Mouse (Mus musculus): ENCODE data around the gene Arl4d. TPM values are rescaled to one million over a fixed set of nuclear protein-coding genes. Genes with fewer than 3 reads are reported as not detected.
"Not testable (repeated sequence)": the region's sequence is repeated elsewhere in the genome, so short reads cannot be mapped to it uniquely, and the experiment has no call there.

Arl4d gene
- polyA plus RNA-seq, 1 experiment from 2014 or later, result 10.0 TPM

- Histone ChIP-seq H3K4me1 (replicated peaks; ENCODE audit: control insufficient read depth, insufficient read depth) (no peaks in the 10 kb centered on the region), H3K27me3 (ENCODE audit: control insufficient read depth, insufficient read depth, low read length) (no peaks in the 10 kb centered on the region), H3K36me3 (ENCODE audit: control insufficient read depth, insufficient read depth, low read length) (0 out of 2 replicates have a peak, but pooled peaks cover 5% of the 10 kb centered on the region), H3K4me2 (replicated peaks; ENCODE audit: low read depth) (no peak overlapping the region), H3K9me3 (ENCODE audit: control insufficient read depth, low read length) (no peaks in the 10 kb centered on the region), H3K9ac (ENCODE audit: low read length) (no peak overlapping the region), H3K4me3 (ENCODE audit: low read depth, low read length) (no peak overlapping the region), H3K27ac (replicated peaks) (no peak overlapping the region)
- no peak for ATAC-seq (ENCODE audit: low FRiP score, low TSS enrichment)
- no peak for DNase-seq (ENCODE audit: low spot score)
- 92% methylated on average over 4 of the region's 4 CpGs for WGBS
- TF ChIP-seq CTCF (IDR thresholded peaks at IDR 0.05; ENCODE audit: low read depth), result no peak
- TF ChIP-seq EP300 (optimal IDR thresholded peaks at IDR 0.05), result no peak
These were observed 25.6 kb upstream of the Arl4d start for GRCm38 (mm10) chr11:101639761-101640160.

- ATAC-seq (ENCODE audit: low FRiP score, low TSS enrichment) (peak; percentile 70), DNase-seq (ENCODE audit: low spot score) (peak; percentile 71)
- H3K4me2 ChIP-seq (replicated peaks; ENCODE audit: low read depth), result peak overlapping the region; percentile 48
- WGBS, result 4% methylated on average over 52 of the region's 53 CpGs
- H3K9ac ChIP-seq (ENCODE audit: low read length), result 0 out of 2 replicates have a peak overlapping the region, but pooled peaks have one; percentile 45
- H3K9me3 ChIP-seq (ENCODE audit: control insufficient read depth, low read length); H3K4me1 ChIP-seq (replicated peaks; ENCODE audit: control insufficient read depth, insufficient read depth); H3K27me3 ChIP-seq (ENCODE audit: control insufficient read depth, insufficient read depth, low read length); H3K36me3 ChIP-seq (ENCODE audit: control insufficient read depth, insufficient read depth, low read length): not testable (repeated sequence)
- H3K27ac ChIP-seq (replicated peaks), result peak overlapping the region; percentile 40; the same call in 1 of the 2 replicates
- TF ChIP-seq CTCF (IDR thresholded peaks at IDR 0.05; ENCODE audit: low read depth), result peak; percentile 29; the same call in 1 of the 2 replicates
- H3K4me3 ChIP-seq (ENCODE audit: low read depth, low read length), result peak overlapping the region; percentile 26
These were observed 24.3 kb upstream of the Arl4d start for GRCm38 (mm10) chr11:101640857-101641709.

- 0 out of 2 replicates have a peak overlapping the region, but pooled peaks have one; percentile 43 for H3K9ac ChIP-seq (ENCODE audit: low read length)
- H3K27me3 ChIP-seq (ENCODE audit: control insufficient read depth, insufficient read depth, low read length); H3K4me1 ChIP-seq (replicated peaks; ENCODE audit: control insufficient read depth, insufficient read depth); H3K36me3 ChIP-seq (ENCODE audit: control insufficient read depth, insufficient read depth, low read length); H3K4me3 ChIP-seq (ENCODE audit: low read depth, low read length); H3K9me3 ChIP-seq (ENCODE audit: control insufficient read depth, low read length): not testable (repeated sequence)
- ATAC-seq (ENCODE audit: low FRiP score, low TSS enrichment), result peak; percentile 83
- 0 out of 2 replicates have a peak overlapping the region, but pooled peaks have one; percentile 40 for H3K27ac ChIP-seq (replicated peaks)
- WGBS, result 5% methylated on average over 13 of the region's 26 CpGs
- peak; percentile 46 for DNase-seq (ENCODE audit: low spot score)
- peak overlapping the region; percentile 48; the same call in 1 of the 2 replicates for H3K4me2 ChIP-seq (replicated peaks; ENCODE audit: low read depth)
These were observed 23.4 kb upstream of the Arl4d start for GRCm38 (mm10) chr11:101641710-101642642.

- DNase-seq (ENCODE audit: low spot score) (no peak), ATAC-seq (ENCODE audit: low FRiP score, low TSS enrichment) (no peak)
- Histone ChIP-seq H3K27me3 (ENCODE audit: control insufficient read depth, insufficient read depth, low read length) (no peaks in the 10 kb centered on the region), H3K9ac (ENCODE audit: low read length) (no peak overlapping the region), H3K36me3 (ENCODE audit: control insufficient read depth, insufficient read depth, low read length) (no peaks in the 10 kb centered on the region), H3K4me1 (replicated peaks; ENCODE audit: control insufficient read depth, insufficient read depth) (no peaks in the 10 kb centered on the region), H3K4me2 (replicated peaks; ENCODE audit: low read depth) (no peak overlapping the region), H3K4me3 (ENCODE audit: low read depth, low read length) (no peak overlapping the region), H3K9me3 (ENCODE audit: control insufficient read depth, low read length) (no peaks in the 10 kb centered on the region), H3K27ac (replicated peaks) (no peak overlapping the region)
- no peak for TF ChIP-seq EP300 (optimal IDR thresholded peaks at IDR 0.05)
- TF ChIP-seq CTCF (IDR thresholded peaks at IDR 0.05; ENCODE audit: low read depth), result no peak
- whole genome bisulfite sequencing, result 31% methylated on average over 5 of the region's 5 CpGs
These were observed 22.4 kb upstream of the Arl4d start for GRCm38 (mm10) chr11:101642931-101643330.

- DNase-seq (ENCODE audit: low spot score), result no peak
- Histone ChIP-seq H3K4me3 (ENCODE audit: low read depth, low read length) (no peak overlapping the region), H3K27ac (replicated peaks) (no peak overlapping the region), H3K27me3 (ENCODE audit: control insufficient read depth, insufficient read depth, low read length) (no peaks in the 10 kb centered on the region), H3K4me1 (replicated peaks; ENCODE audit: control insufficient read depth, insufficient read depth) (no peaks in the 10 kb centered on the region), H3K9me3 (ENCODE audit: control insufficient read depth, low read length) (no peaks in the 10 kb centered on the region), H3K9ac (ENCODE audit: low read length) (no peak overlapping the region), H3K4me2 (replicated peaks; ENCODE audit: low read depth) (no peak overlapping the region), H3K36me3 (ENCODE audit: control insufficient read depth, insufficient read depth, low read length) (no peaks in the 10 kb centered on the region)
- TF ChIP-seq CTCF (IDR thresholded peaks at IDR 0.05; ENCODE audit: low read depth), result no peak
- ATAC-seq (ENCODE audit: low FRiP score, low TSS enrichment), result no peak
- 47% methylated on average over 3 of the region's 3 CpGs for WGBS
These were observed 20.8 kb upstream of the Arl4d start for GRCm38 (mm10) chr11:101644591-101644990.

- H3K9ac ChIP-seq (ENCODE audit: low read length); H3K27me3 ChIP-seq (ENCODE audit: control insufficient read depth, insufficient read depth, low read length); H3K4me2 ChIP-seq (replicated peaks; ENCODE audit: low read depth); DNase-seq (ENCODE audit: low spot score); H3K36me3 ChIP-seq (ENCODE audit: control insufficient read depth, insufficient read depth, low read length); H3K4me1 ChIP-seq (replicated peaks; ENCODE audit: control insufficient read depth, insufficient read depth); H3K9me3 ChIP-seq (ENCODE audit: control insufficient read depth, low read length); H3K4me3 ChIP-seq (ENCODE audit: low read depth, low read length); H3K27ac ChIP-seq (replicated peaks): not testable (repeated sequence)
- WGBS, result 2% methylated on average over 4 of the region's 4 CpGs
- 0 out of 2 replicates have a peak, but pooled peaks have one; percentile 0 for ATAC-seq (ENCODE audit: low FRiP score, low TSS enrichment)
These were observed 20.3 kb upstream of the Arl4d start for GRCm38 (mm10) chr11:101645043-101645410.

Measured in stomach, postnatal 0 days (tissue).